Mouse (Mus musculus) liver, adult 2 months (tissue): ENCODE data around the gene Topors.
"Not testable (repeated sequence)": the region's sequence is repeated elsewhere in the genome, so short reads cannot be mapped to it uniquely, and the experiment has no call there.

Source experiments
- CTCF ChIP-seq: fragments of 200-500 bp; IDR thresholded peaks from 2 replicates; pipeline ENCODE4 v1.5.1; 2011; ENCODE audit warnings: low read depth, low read length, control low read depth
- POLR2A ChIP-seq: fragments of 200-500 bp; IDR thresholded peaks from 2 replicates; pipeline ENCODE4 v1.6.1; 2011; ENCODE audit warnings: low read length, control low read depth; ENCODE audit not compliant: insufficient read depth; ENCODE audit errors: extremely low read depth

GRCm38 (mm10) chr4:40291511-40291910 is 21.9 kb upstream of the Topors start:
- TF ChIP-seq POLR2A, CTCF: not testable (repeated sequence)
